Mouse (Mus musculus) midbrain, embryonic 16.5 days (tissue): ENCODE measurements at regions not wholly inside any gene's neighbourhood (a gene's known extent, or its start where the extent isn't known, plus 50 kb on each side); places are given as distances from the start of the nearest gene placed in this dataset.

Experiments used
- ATAC-seq: fragments of 200-750 bp; cut with Nextera tagmentation; 2 replicates; pipeline ENCODE4 v1.8.0; 2017; ENCODE audit warnings: moderate TSS enrichment
- H3K27ac ChIP-seq: fragments of 300-500 bp; sonication (generic); 2 replicates; pipeline ENCODE4 v1.5.1; 2014; ENCODE audit warnings: mild to moderate bottlenecking, low read length, mixed read lengths
- H3K27me3 ChIP-seq: fragments of 300-500 bp; sonication (generic); 2 replicates; pipeline ENCODE4 v1.6.1; 2014; ENCODE audit warnings: low read depth, low read length, mixed read lengths; ENCODE audit not compliant: control insufficient read depth, insufficient read depth
- H3K36me3 ChIP-seq: fragments of 300-500 bp; sonication (generic); 2 replicates; pipeline ENCODE4 v1.6.1; 2014; ENCODE audit warnings: mild to moderate bottlenecking, low read length, moderate library complexity, mixed read lengths; ENCODE audit not compliant: control insufficient read depth, insufficient read depth
- H3K4me1 ChIP-seq: fragments of 300-500 bp; sonication (generic); 2 replicates; pipeline ENCODE4 v1.6.1; 2014; ENCODE audit warnings: mild to moderate bottlenecking, low read length, mixed read lengths; ENCODE audit not compliant: control insufficient read depth, insufficient read depth
- H3K4me2 ChIP-seq: fragments of 300-500 bp; sonication (generic); 2 replicates; pipeline ENCODE4 v1.6.1; 2014; ENCODE audit warnings: mild to moderate bottlenecking, low read length, mixed read lengths
- H3K4me3 ChIP-seq: fragments of 300-500 bp; sonication (generic); 2 replicates; pipeline ENCODE4 v1.5.1; 2014; ENCODE audit warnings: low read depth, mild to moderate bottlenecking, low read length, moderate library complexity, mixed read lengths
- H3K9ac ChIP-seq: fragments of 300-500 bp; sonication (generic); 2 replicates; pipeline ENCODE4 v1.6.1; 2014; ENCODE audit warnings: low read depth, low read length, mixed read lengths
- H3K9me3 ChIP-seq: fragments of 300-500 bp; sonication (generic); replicated peaks from 2 replicates; pipeline ENCODE4 v1.6.1; 2014; ENCODE audit warnings: mild to moderate bottlenecking, low read length, mixed read lengths; ENCODE audit not compliant: control insufficient read depth, poor library complexity, severe bottlenecking
- WGBS: fragments of 180-500 bp; shearing (Covaris S2); extraction: QIAGEN DNeasy Blood & Tissue Kit; methylation state at CpG from one replicate; pipeline ENCODE4 v1.1.7; 2014; 5-methylcytosine and 5-hydroxymethylcytosine counted together

DNA sequence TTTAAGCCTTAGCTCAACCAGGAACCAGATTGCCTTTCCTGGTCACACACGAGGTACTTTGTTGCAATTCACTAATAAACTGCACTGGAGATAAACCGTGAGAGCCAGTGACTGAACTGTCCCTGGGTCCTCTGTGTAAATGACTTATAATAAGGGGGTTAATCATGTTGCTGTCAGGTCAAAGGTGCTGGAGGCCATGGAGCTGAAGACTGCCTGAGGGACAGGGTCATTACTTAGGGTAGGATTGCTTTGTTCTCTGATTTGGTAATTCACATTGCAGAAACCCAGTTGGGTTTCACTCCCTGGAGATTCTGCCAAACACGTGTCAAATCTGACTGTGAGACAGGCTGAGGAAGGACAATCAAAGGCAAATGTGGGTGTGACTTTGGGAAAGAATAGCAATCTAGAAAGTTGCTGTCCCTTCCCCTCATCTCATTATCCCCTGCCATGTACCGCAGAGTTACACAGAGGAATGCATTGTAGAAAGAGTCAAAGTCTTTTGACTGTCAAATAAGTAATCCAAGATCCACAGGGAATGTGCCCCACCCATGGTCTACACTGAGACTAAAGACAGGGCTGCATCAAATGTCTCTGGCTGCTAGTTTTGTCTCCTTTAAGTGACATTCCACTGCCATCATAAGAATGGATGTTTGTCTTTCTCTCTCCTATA is 51.8 kb upstream of the Fam98a start:
- no peak overlapping the region for H3K9ac ChIP-seq
- ATAC-seq: no peak
- no peaks in the 10 kb centered on the region for H3K27me3 ChIP-seq
- WGBS: 10% methylated on average over 4 of the region's 4 CpGs
- H3K4me3 ChIP-seq: no peak overlapping the region
- no peak overlapping the region for H3K4me2 ChIP-seq
- H3K4me1 ChIP-seq: no peaks in the 10 kb centered on the region
- no peak overlapping the region for H3K27ac ChIP-seq
- no peaks in the 10 kb centered on the region for H3K9me3 ChIP-seq
- no peaks in the 10 kb centered on the region for H3K36me3 ChIP-seq
